Mouse (Mus musculus) MEL (cell line): ENCODE data around the gene Uso1. TPM values are rescaled to one million over a fixed set of nuclear protein-coding genes. Genes with fewer than 3 reads are reported as not detected.

Source experiments
- DNase-seq: peaks from one replicate; pipeline ENCODE4 v3.0.0; 2011; ENCODE audit warnings: low read depth, low spot score
- H3K27ac ChIP-seq: 2 replicates; pipeline ENCODE4 v1.5.1; 2012; ENCODE audit warnings: low read depth, mild to moderate bottlenecking, control low read depth, low read length, moderate library complexity; ENCODE audit not compliant: control insufficient read depth
- H3K27me3 ChIP-seq, 2 experiments: fragments of 150-350 bp in 1 of 2; sonication (generic) in 1 of 2; 2 replicates each; pipeline ENCODE4 v1.6.1; 2012; ENCODE audit warnings: low read length in 2 of 2, mild to moderate bottlenecking in 2 of 2, improper control_type of control experiment in 1 of 2, moderate library complexity in 1 of 2; ENCODE audit not compliant: insufficient read depth in 2 of 2, control insufficient read depth in 1 of 2
- H3K36me3 ChIP-seq, 2 experiments: 2 replicates each; pipeline ENCODE4 v1.6.1; 2012 to 2014; ENCODE audit warnings: low read length in 2 of 2, improper control_type of control experiment in 1 of 2, inconsistent platforms in 1 of 2, mild to moderate bottlenecking in 1 of 2; ENCODE audit not compliant: insufficient read depth in 2 of 2, control insufficient read depth in 1 of 2
- H3K4me1 ChIP-seq, 2 experiments: fragments of 150-350 bp in 1 of 2; sonication (generic) in 1 of 2; 2 replicates each; pipeline ENCODE4 v1.6.1; 2012; ENCODE audit warnings: low read length in 2 of 2, improper control_type of control experiment in 1 of 2, mild to moderate bottlenecking in 1 of 2; ENCODE audit not compliant: insufficient read depth in 2 of 2, control insufficient read depth in 1 of 2
- H3K4me3 ChIP-seq, 2 experiments: fragments of 150-350 bp in 1 of 2; sonication (generic) in 1 of 2; 2 replicates each; pipeline ENCODE4 v1.5.1; 2012; ENCODE audit warnings: low read depth in 2 of 2, low read length in 2 of 2, mild to moderate bottlenecking in 2 of 2, moderate library complexity in 2 of 2, control low read depth in 1 of 2, improper control_type of control experiment in 1 of 2; ENCODE audit not compliant: control insufficient read depth in 1 of 2, insufficient read depth in 1 of 2
- H3K79me2 ChIP-seq: 2 replicates; pipeline ENCODE4 v1.6.1; 2012; ENCODE audit warnings: mild to moderate bottlenecking, low read length, moderate library complexity; ENCODE audit not compliant: control insufficient read depth, poor library complexity, insufficient read depth
- H3K9ac ChIP-seq: 2 replicates; pipeline ENCODE4 v1.6.1; 2012; ENCODE audit warnings: low read depth, mild to moderate bottlenecking, control low read depth, low read length, moderate library complexity; ENCODE audit not compliant: control insufficient read depth, poor library complexity, severe bottlenecking
- H3K9me3 ChIP-seq: fragments of 150-350 bp; sonication (generic); replicated peaks from 2 replicates; pipeline ENCODE4 v1.6.1; 2012; ENCODE audit warnings: mild to moderate bottlenecking, low read length, improper control_type of control experiment, moderate library complexity; ENCODE audit not compliant: insufficient read depth
- BHLHE40 ChIP-seq: IDR thresholded peaks from 2 replicates; pipeline ENCODE4 v1.6.1; 2012; ENCODE audit warnings: low read depth, mild to moderate bottlenecking, inconsistent platforms, low read length, improper control_type of control experiment, borderline replicate concordance
- CHD1 ChIP-seq: IDR thresholded peaks from 2 replicates; pipeline ENCODE4 v1.6.1; 2012; ENCODE audit warnings: low read depth, mild to moderate bottlenecking, inconsistent platforms, low read length, improper control_type of control experiment
- CTCF ChIP-seq, 3 experiments: IDR thresholded peaks in 2 of 3; conservative IDR thresholded peaks in 1 of 3; 2 replicates each; pipeline ENCODE4 v1.5.1; 2011 to 2012; ENCODE audit warnings: low read length in 3 of 3, low read depth in 2 of 3, mild to moderate bottlenecking in 2 of 3, improper control_type of control experiment in 1 of 3, inconsistent platforms in 1 of 3, mixed read lengths in 1 of 3, moderate library complexity in 1 of 3; ENCODE audit not compliant: control insufficient read depth in 1 of 3, insufficient read depth in 1 of 3, poor library complexity in 1 of 3, severe bottlenecking in 1 of 3
- EP300 ChIP-seq, 2 experiments: IDR thresholded peaks; 2 replicates each; pipeline ENCODE4 v1.6.1; 2011; ENCODE audit warnings: improper control_type of control experiment in 2 of 2, low read length in 2 of 2, low read depth in 1 of 2, mild to moderate bottlenecking in 1 of 2
- ETS1 ChIP-seq: IDR thresholded peaks from 2 replicates; pipeline ENCODE4 v1.6.1; 2012; ENCODE audit warnings: low read depth, mild to moderate bottlenecking, inconsistent platforms, low read length, improper control_type of control experiment, moderate library complexity
- GATA1 ChIP-seq: IDR thresholded peaks from 2 replicates; pipeline ENCODE4 v1.6.1; 2011; ENCODE audit warnings: low read depth, low read length, improper control_type of control experiment
- HCFC1 ChIP-seq: IDR thresholded peaks from 2 replicates; pipeline ENCODE4 v1.6.1; 2012; ENCODE audit warnings: low read depth, mild to moderate bottlenecking, inconsistent platforms, low read length, improper control_type of control experiment, moderate library complexity
- KAT2A ChIP-seq: conservative IDR thresholded peaks from 2 replicates; pipeline ENCODE4 v1.6.1; 2012; ENCODE audit warnings: low read depth, low read length, improper control_type of control experiment, inconsistent platforms
- MAX ChIP-seq: IDR thresholded peaks from 2 replicates; pipeline ENCODE4 v1.6.1; 2011; ENCODE audit warnings: low read length, improper control_type of control experiment
- MAZ ChIP-seq: IDR thresholded peaks from 2 replicates; pipeline ENCODE4 v1.6.1; 2012; ENCODE audit warnings: low read depth, mild to moderate bottlenecking, inconsistent platforms, low read length, improper control_type of control experiment
- MXI1 ChIP-seq: IDR thresholded peaks from 2 replicates; pipeline ENCODE4 v1.6.1; 2011; ENCODE audit warnings: mild to moderate bottlenecking, low read depth, low read length, improper control_type of control experiment
- NELFE ChIP-seq: IDR thresholded peaks from 2 replicates; pipeline ENCODE4 v1.6.1; 2011; ENCODE audit warnings: low read depth, low read length, improper control_type of control experiment
- POLR2A ChIP-seq, 2 experiments: IDR thresholded peaks; 2 replicates each; pipeline ENCODE4 v1.6.1; 2011 to 2012; ENCODE audit warnings: low read length in 2 of 2, mild to moderate bottlenecking in 2 of 2, control low read depth in 1 of 2, improper control_type of control experiment in 1 of 2, low read depth in 1 of 2, moderate library complexity in 1 of 2; ENCODE audit not compliant: control insufficient read depth in 1 of 2, insufficient read depth in 1 of 2, poor library complexity in 1 of 2
- POLR2AphosphoS2 ChIP-seq: IDR thresholded peaks from 2 replicates; pipeline ENCODE4 v1.6.1; 2011; ENCODE audit warnings: low read length, improper control_type of control experiment
- POLR2AphosphoS5 ChIP-seq: IDR thresholded peaks from 2 replicates; pipeline ENCODE4 v1.6.1; 2012; ENCODE audit warnings: low read depth, borderline replicate concordance, mild to moderate bottlenecking, inconsistent platforms, low read length, moderate library complexity, mixed read lengths
- RCOR1 ChIP-seq: IDR thresholded peaks from 2 replicates; pipeline ENCODE4 v1.6.1; 2012; ENCODE audit warnings: low read depth, mild to moderate bottlenecking, inconsistent platforms, low read length, improper control_type of control experiment
- SMC3 ChIP-seq: IDR thresholded peaks from 2 replicates; pipeline ENCODE4 v1.6.1; 2011; ENCODE audit warnings: low read depth, low read length, improper control_type of control experiment
- TAL1 ChIP-seq: IDR thresholded peaks from 2 replicates; pipeline ENCODE4 v1.6.1; 2012; ENCODE audit warnings: mild to moderate bottlenecking, inconsistent platforms, low read length, moderate library complexity, mixed read lengths
- UBTF ChIP-seq: IDR thresholded peaks from 2 replicates; pipeline ENCODE4 v1.6.1; 2012; ENCODE audit warnings: low read depth, mild to moderate bottlenecking, inconsistent platforms, low read length, improper control_type of control experiment, moderate library complexity, borderline replicate concordance; ENCODE audit not compliant: insufficient read depth
- USF1 ChIP-seq: IDR thresholded peaks from 2 replicates; pipeline ENCODE4 v1.6.1; 2014; ENCODE audit warnings: low read depth, mild to moderate bottlenecking, inconsistent platforms, low read length, improper control_type of control experiment, moderate library complexity
- USF2 ChIP-seq, 2 experiments: IDR thresholded peaks; 2 replicates each; pipeline ENCODE4 v1.6.1; 2011 to 2012; ENCODE audit warnings: improper control_type of control experiment in 2 of 2, low read length in 2 of 2, borderline replicate concordance in 1 of 2, inconsistent platforms in 1 of 2, low read depth in 1 of 2, mild to moderate bottlenecking in 1 of 2; ENCODE audit not compliant: insufficient read depth in 1 of 2
- ZKSCAN1 ChIP-seq: IDR thresholded peaks from 2 replicates; pipeline ENCODE4 v1.6.1; 2012; ENCODE audit warnings: low read depth, mild to moderate bottlenecking, inconsistent platforms, low read length, improper control_type of control experiment, moderate library complexity
- ZMIZ1 ChIP-seq: IDR thresholded peaks from 2 replicates; pipeline ENCODE4 v1.6.1; 2012; ENCODE audit warnings: low read depth, mild to moderate bottlenecking, inconsistent platforms, low read length, improper control_type of control experiment, moderate library complexity
- ZNF384 ChIP-seq: IDR thresholded peaks from 2 replicates; pipeline ENCODE4 v1.6.1; 2012; ENCODE audit warnings: low read depth, mild to moderate bottlenecking, inconsistent platforms, low read length, improper control_type of control experiment
- polyA plus RNA-seq, 2 experiments: library from polyadenylated mRNA; stranded (reverse) in 1 of 2; unstranded in 1 of 2; fragments of >175 nt in 1 of 2; fragments of >200 nt in 1 of 2; gene quantifications; 2 replicates each; pipeline versions ENCODE4 v1.2.1 to v1.2.4; 2012; ENCODE audit warnings: low replicate concordance in 2 of 2, low read depth in 1 of 2; ENCODE audit not compliant: insufficient read length in 2 of 2, insufficient read depth in 1 of 2, missing spikeins in 1 of 2
- total RNA-seq: library from RNA; depleted of rRNA; stranded (reverse); fragments of 300-350 nt; gene quantifications from 2 replicates; pipeline ENCODE4 v1.2.3, GENCODE M21; 2012

Uso1 gene
- total and polyA plus RNA-seq, 3 experiments, result 22.1 to 69.1 (median 62.0) TPM

DNA sequence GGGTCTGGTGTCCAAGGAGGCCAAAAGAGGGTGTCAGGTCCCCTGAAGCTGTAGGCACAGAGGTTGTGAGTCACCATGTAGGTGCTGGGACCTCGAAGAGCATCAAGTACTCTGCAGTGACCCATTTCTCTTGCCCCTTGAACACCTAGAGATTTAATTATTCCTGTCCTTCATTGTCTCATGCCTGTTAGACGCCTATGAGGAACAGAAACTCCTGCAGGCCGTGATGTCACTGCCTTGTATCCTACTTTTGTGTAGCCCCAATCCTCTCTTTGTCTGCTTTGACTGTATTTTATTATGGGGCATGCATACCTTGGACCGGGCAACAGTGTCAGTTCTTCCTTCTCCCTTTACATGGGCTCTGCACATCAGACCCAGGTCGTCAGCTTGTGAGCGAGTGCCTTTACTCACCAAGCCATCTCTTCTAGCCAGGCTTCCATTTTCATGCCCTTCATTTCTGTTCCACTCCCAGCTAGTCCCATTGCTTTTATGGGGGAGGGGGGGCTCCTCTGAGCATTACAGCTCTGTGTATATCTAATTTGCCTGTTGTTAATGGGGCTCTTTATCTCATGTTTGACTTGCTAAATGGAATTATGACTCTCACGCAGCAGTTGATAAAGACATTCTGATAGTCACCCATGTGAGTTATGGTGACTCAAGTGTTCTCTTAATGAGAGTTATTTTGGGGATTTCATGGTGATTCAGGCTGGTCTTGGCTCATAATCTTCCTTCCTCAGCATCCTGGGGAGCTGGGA lies 7.4 kb downstream of the Uso1 start (continued):
- TF ChIP-seq POLR2AphosphoS5 (no peak), CHD1 (no peak), ZKSCAN1 (no peak), MAX (peak; percentile 32; the same call in 1 of the 2 replicates), HCFC1 (no peak), BHLHE40 (peak; percentile 36; the same call in 1 of the 2 replicates), USF2 (IDR thresholded peaks at IDR 0.05; ENCODE audit: borderline replicate concordance in 1 of 2, insufficient read depth in 1 of 2, low read depth in 1 of 2, low read length in 2 of 2) (no peak), CTCF (IDR thresholded peaks at IDR 0.05 in 2 of 3, conservative IDR thresholded peaks at IDR 0.05 in 1 of 3; ENCODE audit: control insufficient read depth in 1 of 3, insufficient read depth in 1 of 3, low read depth in 2 of 3, low read length in 3 of 3, poor library complexity in 1 of 3, severe bottlenecking in 1 of 3) (no peak)

- H3K36me3 ChIP-seq, result peaks cover 10 to 41% of the 10 kb centered on the region in 2 experiments
- H3K4me1 ChIP-seq, result peaks cover 21 to 23% of the 10 kb centered on the region in 2 experiments
- H3K4me3 ChIP-seq, result no peak overlapping the region
- TF ChIP-seq HCFC1, result no peak
- TF ChIP-seq UBTF, result no peak
- TF ChIP-seq SMC3, result no peak
- no peak for TF ChIP-seq ZMIZ1
- no peak for TF ChIP-seq RCOR1
- TF ChIP-seq POLR2A (IDR thresholded peaks at IDR 0.05; ENCODE audit: control insufficient read depth in 1 of 2, insufficient read depth in 1 of 2, low read depth in 1 of 2, low read length in 2 of 2, poor library complexity in 1 of 2), result no peak
- no peak for TF ChIP-seq USF1
- no peak for TF ChIP-seq ZNF384
- no peak for TF ChIP-seq GATA1
- no peak for TF ChIP-seq TAL1
- no peak for TF ChIP-seq KAT2A
- no peak for TF ChIP-seq MXI1
- no peak for TF ChIP-seq MAZ
- TF ChIP-seq ETS1, result no peak
- no peak for TF ChIP-seq NELFE
- TF ChIP-seq POLR2AphosphoS2, result no peak
- no peak for TF ChIP-seq EP300 (IDR thresholded peaks at IDR 0.05; ENCODE audit: low read depth in 1 of 2, low read length in 2 of 2)
- no peak for TF ChIP-seq POLR2AphosphoS5
- H3K9me3 ChIP-seq, result no peaks in the 10 kb centered on the region
- no peak for DNase-seq
- no peaks in the 10 kb centered on the region for H3K27me3 ChIP-seq
- H3K79me2 ChIP-seq, result peaks cover 45% of the 10 kb centered on the region
- no peak overlapping the region for H3K27ac ChIP-seq
- no peak overlapping the region for H3K9ac ChIP-seq
Measured at GRCm38 (mm10) chr5:92148248-92148647, 10.5 kb downstream of the Uso1 start.
